Mouse (Mus musculus) cerebellum, postnatal 14 days (tissue): ENCODE data around the gene Nabp1.
"Not testable (repeated sequence)": the region's sequence is repeated elsewhere in the genome, so short reads cannot be mapped to it uniquely, and the experiment has no call there.

Source experiments
- DNase-seq, 2 experiments: peaks; one replicate each; pipeline ENCODE4 v3.0.0; 2021; ENCODE audit warnings: mixed read lengths in 2 of 2

Gene Nabp1

GRCm38 (mm10) chr1:51480386-51480785, 2.2 kb upstream of the Nabp1 start:
- no peak for DNase-seq

GRCm38 (mm10) chr1:51479691-51480090, 1.5 kb upstream of the Nabp1 start:
- no peak for DNase-seq

DNA sequence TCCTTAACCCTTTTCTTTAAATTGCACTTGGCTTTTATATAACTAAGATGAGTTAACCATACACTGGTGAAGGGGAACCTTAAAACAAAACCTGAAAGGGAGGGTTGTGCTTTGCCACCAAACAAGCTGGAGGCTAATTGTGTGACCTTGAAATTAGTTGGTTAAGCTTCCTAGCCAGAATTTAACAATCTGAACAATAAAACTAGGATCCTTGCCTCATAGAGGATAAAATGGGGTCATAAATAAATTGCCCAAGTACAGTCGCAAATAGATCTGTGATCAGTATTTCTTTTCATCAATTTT, 753 bp upstream of the Nabp1 start:
- DNase-seq = no peak

DNA sequence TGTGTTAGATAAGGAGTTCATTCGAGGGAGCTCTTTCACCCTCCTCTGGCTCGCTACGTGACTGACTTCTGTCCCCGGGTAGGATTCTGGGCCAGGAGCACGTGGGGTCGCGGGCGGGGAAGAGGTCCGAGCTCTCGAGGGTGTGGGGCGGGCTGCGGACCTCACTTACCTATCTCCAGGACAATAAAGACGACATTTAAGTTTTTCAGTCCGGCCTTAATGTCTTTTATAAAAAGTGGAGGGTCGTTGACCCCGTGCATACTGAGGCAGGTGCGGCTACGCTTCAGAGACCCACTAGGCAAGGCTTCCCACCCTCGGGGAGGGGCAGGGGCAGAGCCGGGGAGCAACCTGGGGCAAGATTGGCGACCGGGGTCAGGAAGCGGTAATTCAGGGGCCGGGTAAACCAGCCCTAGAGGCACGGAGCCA, 556 bp downstream of the Nabp1 start:
- DNase-seq = peak; percentile 62

DNA sequence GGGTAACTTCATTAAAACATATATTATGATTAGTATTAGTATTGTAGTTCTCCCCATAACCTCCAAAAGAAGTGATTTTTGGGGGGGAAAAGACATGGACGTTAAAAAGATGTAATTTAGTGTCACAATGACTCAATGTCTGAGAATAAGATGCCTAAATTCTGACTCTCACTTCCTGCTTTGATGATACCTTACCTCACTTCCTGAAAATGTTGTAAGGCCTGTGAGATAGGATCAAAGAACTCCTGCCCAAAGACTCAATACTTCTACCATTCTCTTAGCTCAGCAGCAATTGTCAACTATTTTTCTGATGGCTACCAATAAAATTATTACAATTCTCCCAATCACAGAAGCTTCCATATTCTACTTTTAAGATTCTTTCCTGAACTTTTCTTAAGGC, 1.8 kb downstream of the Nabp1 start:
- DNase-seq = no peak

DNA sequence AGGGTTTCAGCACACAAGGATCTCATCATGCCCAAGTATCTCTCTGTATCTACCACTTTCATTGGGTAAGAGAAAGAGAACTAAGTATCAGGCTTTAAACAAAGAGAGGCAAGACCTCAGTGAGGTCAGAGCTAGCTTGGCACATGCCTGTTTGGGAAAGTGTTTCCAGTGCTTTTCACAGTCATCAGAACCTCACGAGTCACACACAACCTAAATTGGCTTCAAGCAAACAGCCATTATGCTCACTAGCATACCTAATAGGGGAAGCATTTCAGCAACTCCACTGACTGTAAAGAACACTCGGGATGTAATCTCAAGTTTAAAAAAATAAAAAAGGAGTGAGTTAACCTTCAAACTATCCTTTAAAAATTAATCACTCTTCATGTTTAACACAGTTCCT, 10.1 kb downstream of the Nabp1 start:
- DNase-seq = no peak

DNA sequence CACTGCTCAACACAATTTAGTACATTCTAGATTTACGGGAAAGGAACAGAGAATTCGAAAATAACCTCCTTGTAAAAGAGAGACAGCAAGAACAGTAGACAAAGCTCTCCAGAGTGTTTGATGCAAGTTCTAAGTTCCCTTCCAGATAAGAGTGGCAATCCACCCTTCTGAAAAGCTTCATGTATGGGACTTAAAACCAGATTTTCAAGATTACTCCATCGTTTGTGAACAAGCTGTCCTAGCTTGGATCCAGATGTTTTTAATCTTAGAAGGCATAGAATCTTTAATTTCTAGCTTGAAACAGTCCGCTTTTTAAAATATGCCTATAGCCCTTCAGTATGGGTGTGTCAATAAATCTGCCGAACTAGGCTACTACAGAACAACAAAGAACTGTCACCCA, 11.0 kb downstream of the Nabp1 start:
- DNase-seq = no peak

- DNase-seq = peak; percentile 36 to 47
Measured at GRCm38 (mm10) chr1:51466385-51466784, 11.8 kb downstream of the Nabp1 start.

DNA sequence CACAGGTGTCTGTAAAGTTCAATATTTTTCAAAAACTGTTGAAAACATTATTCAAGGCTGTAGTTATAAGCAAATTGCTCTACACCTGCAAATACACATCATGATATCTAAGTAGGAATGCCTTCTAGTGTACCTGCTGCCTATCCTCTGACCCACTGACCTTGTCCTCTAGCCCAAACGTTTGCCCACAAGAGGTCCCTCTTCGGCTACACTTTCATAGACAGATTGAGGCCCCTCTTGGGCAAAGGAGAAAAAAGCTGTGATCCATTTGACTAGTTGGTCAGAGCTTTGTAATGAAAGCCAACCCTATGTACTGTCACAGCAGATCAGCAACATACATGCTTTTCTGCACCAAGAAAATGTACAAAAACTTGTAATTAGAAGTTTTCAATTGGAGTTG, 12.9 kb downstream of the Nabp1 start:
- peak in 1 of 2 experiments; percentile 15 for DNase-seq

DNA sequence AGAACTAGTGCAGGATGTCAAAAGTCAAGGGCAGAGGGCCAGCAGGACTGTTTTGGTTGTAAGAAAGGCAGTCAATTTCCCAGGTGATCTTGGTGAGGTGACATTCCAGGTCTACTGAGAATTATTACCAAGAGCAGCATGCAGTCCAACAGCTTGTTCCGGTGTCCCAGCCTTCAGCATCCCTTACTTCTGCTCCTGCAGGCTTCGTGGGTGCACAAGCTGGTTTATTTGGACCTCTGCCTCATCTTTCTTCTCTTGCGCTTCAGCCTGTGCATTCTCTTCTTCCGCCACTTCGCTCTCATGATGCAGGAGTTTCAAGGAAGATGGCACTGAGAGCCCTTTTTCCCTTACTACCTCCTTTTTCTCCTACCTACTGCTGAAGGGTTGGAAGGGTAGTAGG, 15.2 kb downstream of the Nabp1 start:
- peak; percentile 14 to 19 for DNase-seq

GRCm38 (mm10) chr1:51458731-51459450, 19.3 kb downstream of the Nabp1 start:
- peak; percentile 36 to 37 for DNase-seq

- no peak for DNase-seq
Measured at GRCm38 (mm10) chr1:51458089-51458488, 20.1 kb downstream of the Nabp1 start.

DNA sequence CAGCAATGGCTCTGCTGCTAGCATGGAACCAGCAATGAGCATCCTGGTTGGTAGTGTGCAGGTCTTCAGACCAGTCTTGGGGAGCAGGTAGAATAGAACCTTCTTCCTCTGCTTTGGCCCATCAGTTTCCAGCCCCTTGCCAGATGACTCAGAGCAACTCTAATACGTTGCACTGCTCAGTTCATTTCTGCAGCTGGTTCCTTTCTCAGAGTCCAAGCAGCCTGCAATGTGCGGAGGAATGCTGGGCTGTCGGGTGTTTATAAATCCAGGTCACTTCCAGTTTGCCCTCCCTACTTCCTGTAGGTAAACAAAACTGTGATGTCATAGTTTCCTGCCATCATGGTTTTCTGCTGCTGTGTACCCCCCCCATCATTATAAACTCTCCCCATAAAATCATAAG, 21.0 kb downstream of the Nabp1 start:
- no peak for DNase-seq

GRCm38 (mm10) chr1:51448789-51449188, 29.4 kb downstream of the Nabp1 start:
- no peak for DNase-seq

GRCm38 (mm10) chr1:51445854-51446460, 32.3 kb downstream of the Nabp1 start:
- DNase-seq = peak; percentile 74 to 79

GRCm38 (mm10) chr1:51445161-51445853, 32.9 kb downstream of the Nabp1 start:
- no peak for DNase-seq

- DNase-seq = no peak
Measured at GRCm38 (mm10) chr1:51429775-51430174, 48.5 kb downstream of the Nabp1 start.

DNA sequence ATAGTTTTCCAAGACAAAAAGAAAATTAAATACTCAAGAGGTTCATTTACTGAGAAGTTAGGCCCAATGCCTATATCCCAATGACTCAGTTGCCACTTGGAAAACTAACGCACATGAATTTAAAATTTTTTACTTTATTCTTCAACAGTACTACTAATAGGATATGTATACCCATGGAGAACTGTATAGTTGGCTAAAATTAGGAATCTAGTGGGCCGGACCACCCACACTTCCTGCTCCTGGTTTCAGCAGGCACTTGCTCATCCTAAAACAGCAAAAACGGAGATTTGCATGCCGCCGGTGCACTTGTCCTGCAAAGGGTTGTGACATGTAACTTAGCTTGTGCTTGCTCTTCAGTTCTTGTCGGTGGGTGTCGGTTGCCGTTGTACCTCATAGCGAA, 51.9 kb downstream of the Nabp1 start:
- DNase-seq = no peak

DNA sequence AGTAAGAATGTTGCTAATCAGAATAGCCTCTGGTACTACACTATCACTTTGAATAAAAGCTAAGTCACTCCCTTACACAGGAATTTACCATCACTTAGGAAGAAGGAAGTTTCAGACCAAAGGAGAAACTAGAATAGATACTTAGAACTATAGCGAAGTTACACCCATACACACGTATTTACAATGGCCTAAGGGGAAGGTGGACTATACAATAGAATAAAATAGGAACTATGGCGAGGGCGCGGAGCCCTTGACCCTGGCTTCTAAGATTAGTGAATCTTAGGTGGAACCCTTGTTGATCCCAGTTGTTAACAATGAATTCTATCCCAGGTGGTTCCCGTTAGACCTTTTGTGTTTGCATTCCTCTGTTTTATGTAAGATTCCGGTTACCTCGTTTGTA, 57.2 kb downstream of the Nabp1 start:
- DNase-seq = not testable (repeated sequence)

GRCm38 (mm10) chr1:51418753-51419152, 59.5 kb downstream of the Nabp1 start:
- DNase-seq = no peak
